17 mouse cellular contexts compared by ENCODE assay signal in the genomic region with DNA sequence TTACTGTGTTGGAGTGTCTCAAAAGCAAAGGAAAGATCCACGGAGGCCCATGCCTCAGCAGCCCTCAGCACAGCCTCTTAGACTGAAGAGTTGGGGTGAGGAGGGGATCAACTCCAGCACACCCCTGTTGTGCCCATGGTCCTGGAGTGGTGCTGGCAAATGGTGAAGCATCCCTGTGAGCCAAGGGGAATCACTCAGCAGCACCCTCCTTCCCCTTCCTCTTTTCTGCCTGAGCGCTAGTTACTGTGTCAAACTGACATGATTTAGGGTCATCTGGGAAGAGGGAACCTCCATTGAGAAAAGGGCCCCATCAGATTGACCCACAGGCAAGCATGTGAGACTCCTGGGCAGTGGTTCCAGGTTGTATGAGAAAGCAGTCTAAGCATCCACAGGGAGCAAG.
"Had no signal": no experiment of that assay in that cellular context is flagged by ENCODE, and none has a peak within 500 bp of the region (broad histone marks: within the 10 kb centered on the region; RNA-seq: fewer than 3 reads in every experiment).

No protein-coding gene starts in this region.

- DNase-seq: gastrocnemius, adult 2 months; gastrocnemius, postnatal 10 days; gastrocnemius, postnatal 25 days; heart, adult 18-20 months; heart, postnatal 10 days; heart, postnatal 4 days; kidney, adult 18-20 months; kidney, adult 8-10 months; kidney, postnatal 10 days; kidney, postnatal 25 days; kidney, postnatal 4 days; liver; liver, embryonic 13.5 days had no signal

- ATAC-seq: hindbrain, embryonic 16.5 days; inflammation-experienced regulatory T-cells, adult 6 months; intestine, embryonic 15.5 days; intestine, postnatal 0 days had no signal
